Mouse (Mus musculus) cerebellum, postnatal 25 days (tissue): ENCODE results near the gene Mgat4b.
A peak's percentile ranks its signal among the peaks of the same experiment; 100 is the strongest.

ENCODE experiments used
- DNase-seq, 2 experiments: peaks; one replicate each; pipeline ENCODE4 v3.0.0; 2021; ENCODE audit warnings: mixed read lengths in 2 of 2

Gene Mgat4b

GRCm38 (mm10) chr11:50225611-50226378, 15.1 kb downstream of the Mgat4b start:
- peak; percentile 73 to 77 for DNase-seq

GRCm38 (mm10) chr11:50226406-50226805, 15.7 kb downstream of the Mgat4b start:
- no peak for DNase-seq

GRCm38 (mm10) chr11:50227226-50227625, 16.5 kb downstream of the Mgat4b start:
- no peak for DNase-seq

- DNase-seq = peak; percentile 83 to 86
Observed at GRCm38 (mm10) chr11:50227736-50228135, 17.0 kb downstream of the Mgat4b start.

GRCm38 (mm10) chr11:50228772-50229171, 18.1 kb downstream of the Mgat4b start:
- DNase-seq = peak; percentile 76 to 82

- peak; percentile 92 to 96 for DNase-seq
Observed at GRCm38 (mm10) chr11:50229252-50229910, 18.7 kb downstream of the Mgat4b start.

- DNase-seq = peak; percentile 44 to 52
Observed at GRCm38 (mm10) chr11:50230481-50231304, 20.0 kb downstream of the Mgat4b start.

- peak; percentile 59 to 79 for DNase-seq
Observed at GRCm38 (mm10) chr11:50231411-50231810, 20.7 kb downstream of the Mgat4b start.

- no peak for DNase-seq
Observed at GRCm38 (mm10) chr11:50233022-50233421, 22.3 kb downstream of the Mgat4b start.

- no peak for DNase-seq
Observed at GRCm38 (mm10) chr11:50233993-50234392, 23.3 kb downstream of the Mgat4b start.

GRCm38 (mm10) chr11:50234606-50235005, 23.9 kb downstream of the Mgat4b start:
- no peak for DNase-seq

- peak; percentile 73 to 85 for DNase-seq
Observed at GRCm38 (mm10) chr11:50236540-50236936, 25.8 kb downstream of the Mgat4b start.

- DNase-seq = no peak
Observed at GRCm38 (mm10) chr11:50236937-50237835, 26.5 kb downstream of the Mgat4b start.

GRCm38 (mm10) chr11:50238324-50238723, 27.6 kb downstream of the Mgat4b start, which contains the start of gene Ltc4s:
TSS of gene Ltc4s (minus strand) at chr11:50238616.
- no peak for DNase-seq

GRCm38 (mm10) chr11:50238821-50239791, 28.4 kb downstream of the Mgat4b start:
- DNase-seq = no peak

- DNase-seq = no peak
Observed at GRCm38 (mm10) chr11:50240235-50240911, 29.7 kb downstream of the Mgat4b start.

- no peak for DNase-seq
Observed at GRCm38 (mm10) chr11:50243926-50244325, 33.2 kb downstream of the Mgat4b start.

- DNase-seq = no peak
Observed at GRCm38 (mm10) chr11:50245269-50245668, 34.6 kb downstream of the Mgat4b start.

GRCm38 (mm10) chr11:50248473-50249171, 37.9 kb downstream of the Mgat4b start:
- no peak for DNase-seq

- DNase-seq = no peak
Observed at GRCm38 (mm10) chr11:50252166-50252565, 41.5 kb downstream of the Mgat4b start.
